Mouse (Mus musculus) kidney, adult 2 months (tissue): Measurements from ENCODE around the gene Kif18b. TPM values are rescaled to one million over a fixed set of nuclear protein-coding genes. Genes with fewer than 3 reads are reported as not detected.

Source experiments
- DNase-seq: peaks from one replicate; pipeline ENCODE4 v3.0.0; 2021
- H3K27ac ChIP-seq: fragments of 200-500 bp; 2 replicates; pipeline ENCODE4 v1.5.1; 2012; ENCODE audit warnings: low read depth, low read length, control low read depth, inconsistent platforms; ENCODE audit not compliant: insufficient read depth
- H3K27me3 ChIP-seq: fragments of 200-500 bp; replicated peaks from 2 replicates; pipeline ENCODE4 v1.6.1; 2012; ENCODE audit warnings: mild to moderate bottlenecking, moderate library complexity, low read length, inconsistent platforms; ENCODE audit not compliant: control insufficient read depth, insufficient read depth
- H3K36me3 ChIP-seq: fragments of 200-500 bp; 2 replicates; pipeline ENCODE4 v1.6.1; 2012; ENCODE audit warnings: mild to moderate bottlenecking, moderate library complexity, low read length, inconsistent platforms; ENCODE audit not compliant: control insufficient read depth, insufficient read depth
- H3K4me1 ChIP-seq: fragments of 200-500 bp; 2 replicates; pipeline ENCODE4 v1.6.1; 2011; ENCODE audit warnings: low read length; ENCODE audit not compliant: control insufficient read depth, insufficient read depth
- H3K4me3 ChIP-seq: fragments of 200-500 bp; 2 replicates; pipeline ENCODE4 v1.5.1; 2011; ENCODE audit warnings: mild to moderate bottlenecking, low read depth, low read length, control low read depth; ENCODE audit not compliant: insufficient read depth
- CTCF ChIP-seq: fragments of 200-500 bp; conservative IDR thresholded peaks from 2 replicates; pipeline ENCODE4 v1.5.1; 2011; ENCODE audit warnings: low read depth, mild to moderate bottlenecking, control low read depth, low read length, moderate library complexity, mixed read lengths; ENCODE audit not compliant: insufficient read depth, insufficient read length
- POLR2A ChIP-seq: fragments of 200-500 bp; IDR thresholded peaks from one replicate; pipeline ENCODE4 v1.6.1; 2011; ENCODE audit warnings: low read depth, low read length, control low read depth
- WGBS: fragments of 180-500 bp; shearing (Covaris S2); methylation state at CpG from one replicate; pipeline ENCODE4 v1.1.7; 2018; 5-methylcytosine and 5-hydroxymethylcytosine counted together
- polyA plus RNA-seq: library from polyadenylated mRNA; depleted of rRNA; stranded (reverse); fragments of >200 nt; gene quantifications from 2 replicates; pipeline ENCODE4 v1.2.3, GENCODE M21; 2012

The Kif18b gene
- polyA plus RNA-seq, 1 experiment = 0.27 TPM

DNA sequence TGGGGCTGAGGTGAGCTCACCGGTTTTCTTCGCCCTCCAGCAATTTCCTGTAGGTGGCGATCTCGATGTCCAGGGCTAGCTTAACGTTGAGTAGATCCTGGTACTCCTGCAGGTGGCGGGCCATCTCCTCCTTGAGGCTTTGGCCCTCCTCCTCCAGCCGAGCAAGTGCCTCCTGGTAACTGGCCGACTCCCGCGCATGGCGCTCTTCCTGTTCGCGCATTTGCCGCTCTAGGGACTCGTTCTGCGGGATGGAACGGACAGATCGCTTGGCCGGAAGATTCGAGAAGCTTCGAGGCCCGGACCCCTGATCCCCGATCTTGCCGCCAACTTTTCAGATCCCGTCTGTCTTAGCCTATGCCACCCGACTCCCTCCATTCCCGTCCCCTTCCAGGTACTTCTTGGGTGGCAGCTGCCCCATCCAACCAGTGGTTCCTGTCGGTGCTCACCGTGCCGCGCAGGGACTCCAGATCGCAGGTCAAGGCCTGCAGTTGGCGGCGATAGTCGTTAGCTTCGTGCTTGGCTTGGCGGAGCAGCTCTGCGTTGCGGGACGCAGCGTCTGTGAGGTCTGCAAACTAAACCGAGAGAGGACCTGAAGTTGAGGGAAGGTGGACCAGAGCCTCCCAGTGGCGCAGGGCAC lies 31.8 kb downstream of the Kif18b start:
- no peaks in the 10 kb centered on the region for H3K36me3 ChIP-seq
- H3K27ac ChIP-seq = no peak overlapping the region
- peak; percentile 90 for DNase-seq
- TF ChIP-seq POLR2A (no peak), CTCF (peak; percentile 82)
- no peaks in the 10 kb centered on the region for H3K27me3 ChIP-seq
- WGBS = 3% methylated on average over 43 of the region's 43 CpGs
- H3K4me3 ChIP-seq = peak overlapping the region; percentile 39
- no peaks in the 10 kb centered on the region for H3K4me1 ChIP-seq

DNA sequence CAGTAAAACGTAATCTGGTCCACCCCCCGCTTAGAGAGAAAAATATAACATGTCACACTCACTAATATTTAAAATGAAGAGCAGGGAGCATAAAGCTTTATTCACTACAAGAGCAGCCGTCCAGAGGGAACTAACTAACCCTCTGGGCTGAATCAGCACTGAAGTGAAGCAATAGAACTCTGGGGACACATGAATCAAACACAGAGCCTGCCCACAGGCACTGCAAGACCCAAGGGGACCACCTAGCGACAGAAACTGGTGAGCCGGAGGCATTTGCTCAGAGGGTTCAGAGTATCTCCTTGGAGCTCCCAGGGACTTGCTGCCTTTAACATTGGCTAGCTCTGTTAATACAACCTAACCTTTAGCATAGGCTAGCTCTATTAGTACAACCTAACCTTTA lies 34.8 kb downstream of the Kif18b start:
- H3K36me3 ChIP-seq = no peaks in the 10 kb centered on the region
- H3K27me3 ChIP-seq = no peaks in the 10 kb centered on the region
- no peaks in the 10 kb centered on the region for H3K4me1 ChIP-seq
- TF ChIP-seq POLR2A = no peak
- no peak for TF ChIP-seq CTCF
- no peak overlapping the region for H3K27ac ChIP-seq
- H3K4me3 ChIP-seq = no peak overlapping the region
- 66% methylated on average over 5 of the region's 5 CpGs for WGBS
- DNase-seq = no peak

DNA sequence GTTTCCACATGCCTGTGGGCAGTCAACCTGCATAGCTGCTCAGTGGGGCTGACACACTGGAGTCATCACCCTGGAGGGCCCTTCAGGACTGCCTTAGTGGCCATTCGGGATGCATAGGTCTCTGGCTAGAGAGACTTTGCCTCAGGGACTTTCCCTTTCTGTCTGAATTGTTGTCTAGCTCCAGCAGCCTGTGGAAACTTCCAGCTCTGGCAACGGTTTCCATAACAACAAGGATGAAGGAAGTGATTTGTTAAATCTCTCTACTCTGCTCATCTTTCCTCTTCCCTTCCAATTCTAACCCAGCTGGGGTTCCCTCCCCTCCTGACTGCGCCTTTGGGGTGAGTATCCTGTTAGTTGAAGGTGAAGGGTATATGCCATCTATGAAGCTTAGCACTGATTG lies 36.8 kb downstream of the Kif18b start:
- 37% methylated on average over 3 of the region's 3 CpGs for WGBS
- Histone ChIP-seq H3K4me1 (no peaks in the 10 kb centered on the region), H3K36me3 (no peaks in the 10 kb centered on the region), H3K4me3 (no peak overlapping the region), H3K27me3 (no peaks in the 10 kb centered on the region), H3K27ac (no peak overlapping the region)
- TF ChIP-seq POLR2A (no peak), CTCF (no peak)
- no peak for DNase-seq

DNA sequence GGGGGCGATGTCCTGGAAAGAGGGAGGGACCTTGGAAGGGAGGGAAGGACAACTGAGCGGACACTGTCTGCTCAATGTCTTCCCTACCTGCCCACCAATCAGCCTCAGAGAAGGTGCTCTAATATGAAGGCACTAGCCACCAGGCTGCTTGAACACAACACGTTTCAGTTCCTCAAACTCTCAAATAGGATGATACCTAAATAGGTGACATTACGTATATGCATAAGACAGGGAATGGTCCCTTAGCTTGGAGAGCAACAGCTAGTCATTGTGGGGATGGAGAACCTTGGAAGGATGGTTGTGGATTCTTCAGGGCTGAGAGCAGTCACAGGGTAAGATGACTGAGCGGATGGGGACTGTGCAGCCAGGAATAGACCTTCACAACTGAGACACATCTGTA lies 37.5 kb downstream of the Kif18b start:
- WGBS = 78% methylated on average over 5 of the region's 5 CpGs

DNA sequence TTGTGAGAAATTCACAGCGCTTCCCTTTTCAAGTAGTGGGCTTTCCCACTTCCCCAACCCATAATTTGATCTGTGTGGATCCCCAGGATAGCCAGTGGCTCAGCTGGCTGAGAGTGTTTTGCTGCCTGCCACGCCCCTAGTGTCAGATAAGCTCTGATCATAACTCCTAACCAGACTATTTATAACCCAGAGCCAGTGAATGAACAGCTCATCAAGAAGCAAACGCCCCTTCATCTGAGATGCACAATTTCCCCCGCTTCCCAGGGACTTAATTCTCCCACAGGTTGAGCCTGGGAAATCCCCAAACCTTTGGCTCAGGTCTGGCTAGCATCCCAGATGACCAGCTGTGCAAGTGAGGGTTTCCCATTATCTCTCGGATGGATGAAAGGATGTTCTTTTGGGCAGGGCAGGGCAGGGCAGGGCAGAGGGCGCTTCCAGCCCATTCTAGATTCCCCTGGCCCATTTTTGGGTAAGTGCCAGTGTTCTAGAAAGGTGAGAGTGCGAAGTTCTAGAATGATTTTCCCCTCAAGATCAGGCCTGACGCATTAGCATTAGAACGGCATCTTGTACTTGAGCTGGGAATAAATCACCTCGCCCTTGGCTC lies 40.2 kb downstream of the Kif18b start, which contains the start of gene Fam187a:
TSS of gene Fam187a (plus strand) at position 554 of the 604 bp plus-strand sequence.
- WGBS = 60% methylated on average over 10 of the region's 10 CpGs
- no peak within 1 kb of the TSS for H3K27ac ChIP-seq
- DNase-seq = no peak
- peaks cover 3% of the 10 kb centered on the region; the same call in 1 of the 2 replicates for H3K4me1 ChIP-seq
- no peaks in the 10 kb centered on the region for H3K27me3 ChIP-seq
- H3K36me3 ChIP-seq = no peaks in the 10 kb centered on the region
- TF ChIP-seq CTCF = no peak
- no peak for TF ChIP-seq POLR2A
- H3K4me3 ChIP-seq = no peak within 1 kb of the TSS

More for the DNA sequence above, 37.5 kb downstream of the Kif18b start:
- Histone ChIP-seq H3K36me3 (no peaks in the 10 kb centered on the region), H3K27me3 (no peaks in the 10 kb centered on the region), H3K4me1 (no peaks in the 10 kb centered on the region), H3K27ac (no peak overlapping the region), H3K4me3 (no peak overlapping the region)
- DNase-seq = no peak
- TF ChIP-seq POLR2A (no peak), CTCF (no peak)

DNA sequence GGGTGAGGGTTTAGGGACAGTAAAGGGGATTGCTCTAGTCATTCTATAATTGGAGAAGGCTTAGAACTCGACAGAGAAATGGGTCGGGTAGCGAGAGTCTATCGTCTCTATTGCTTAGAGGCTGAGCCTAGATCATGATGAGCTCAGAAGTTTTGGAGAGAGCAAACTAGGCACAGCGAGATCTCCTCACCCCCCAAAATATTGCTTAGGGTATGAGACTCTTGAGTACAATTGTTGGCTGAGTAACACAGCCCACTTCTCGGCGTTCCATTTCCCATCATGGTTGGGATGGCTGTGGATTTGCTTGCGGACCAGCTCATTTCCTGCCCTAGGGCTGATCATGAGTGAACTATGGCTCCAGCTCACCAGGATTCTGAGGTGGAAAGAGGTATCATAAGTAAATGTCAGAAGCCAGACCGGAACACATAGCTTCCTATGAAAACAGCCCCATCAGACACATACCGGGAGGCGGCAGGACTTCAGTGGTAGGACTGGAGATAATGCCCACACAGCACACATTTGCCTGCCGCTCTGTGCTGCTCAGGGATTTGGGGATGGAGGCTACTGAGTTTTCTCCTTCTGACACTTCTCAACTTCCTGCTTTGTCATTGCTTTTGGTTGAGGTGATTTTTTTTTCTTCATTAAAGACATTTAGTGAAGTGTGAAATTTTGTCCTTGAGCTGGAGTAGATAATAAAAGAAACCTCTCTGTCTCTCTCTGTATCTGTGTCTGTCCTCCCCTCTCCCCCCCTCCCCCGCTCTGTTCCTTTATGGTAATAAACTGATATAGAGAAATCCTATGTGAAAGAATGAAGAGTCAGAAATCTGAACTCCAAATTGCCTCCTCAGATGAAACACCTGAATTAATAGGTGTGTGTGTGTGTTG lies 43.4 kb downstream of the Kif18b start:
- H3K27me3 ChIP-seq = no peaks in the 10 kb centered on the region
- WGBS = 16% methylated on average over 13 of the region's 13 CpGs
- TF ChIP-seq POLR2A (no peak), CTCF (no peak)
- DNase-seq = peak; percentile 8
- H3K4me1 ChIP-seq = peaks cover 3% of the 10 kb centered on the region; the same call in 1 of the 2 replicates
- H3K27ac ChIP-seq = no peak overlapping the region; the same call in 1 of the 2 replicates
- peak overlapping the region; percentile 74 for H3K4me3 ChIP-seq
- no peaks in the 10 kb centered on the region for H3K36me3 ChIP-seq

DNA sequence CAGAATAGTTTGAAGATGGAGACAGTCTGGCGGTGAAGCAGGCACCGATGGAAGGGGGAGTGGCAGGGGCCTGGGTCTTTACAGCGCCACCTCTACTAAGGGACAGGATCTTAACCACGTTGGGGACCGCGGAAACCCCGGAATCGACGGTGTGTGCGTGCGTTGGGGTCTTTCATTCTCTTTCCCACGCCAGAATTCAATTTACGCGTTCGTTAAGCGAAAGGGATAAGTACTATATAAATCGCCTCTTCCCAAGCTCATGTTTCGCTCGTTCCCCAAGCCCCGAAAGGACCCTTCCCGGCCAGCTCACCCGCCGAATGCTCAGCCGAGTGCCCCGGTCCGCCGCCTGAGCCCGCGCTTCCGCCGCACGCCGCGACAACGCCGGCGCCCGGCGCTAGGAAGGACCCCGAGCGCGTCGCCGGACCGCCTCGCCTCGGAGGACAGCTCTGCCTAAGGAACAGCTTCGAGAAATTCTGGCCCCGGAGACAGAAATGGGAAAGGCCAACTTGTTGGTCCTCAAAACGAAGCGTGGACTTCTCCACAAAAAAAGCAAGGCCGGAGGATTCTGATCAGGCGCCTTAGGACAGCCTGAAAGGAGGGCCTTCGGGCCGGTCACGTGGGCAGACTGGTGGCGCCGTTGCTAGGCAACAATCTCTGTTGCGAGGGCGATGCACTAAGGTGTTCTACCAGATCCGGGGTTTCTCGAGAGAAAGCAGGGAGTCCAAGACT lies 44.2 kb downstream of the Kif18b start, which contains the start of the genes Eftud2 and Ccdc103:
TSS of gene Eftud2 (minus strand) at position 401 of the 729 bp plus-strand sequence.
TSS of gene Ccdc103 (plus strand) at position 620 of the 729 bp plus-strand sequence.
- no peak for TF ChIP-seq CTCF
- no peak for TF ChIP-seq POLR2A
- Histone ChIP-seq H3K36me3 (no peaks in the 10 kb centered on the region), H3K27ac (peak within 1 kb of the TSS; percentile 97), H3K27me3 (no peaks in the 10 kb centered on the region), H3K4me3 (peak within 1 kb of the TSS; percentile 74), H3K4me1 (peaks cover 3% of the 10 kb centered on the region; the same call in 1 of the 2 replicates)
- DNase-seq = peak; percentile 96
- WGBS = under 1% methylated on average over 62 of the region's 62 CpGs
